Mouse (Mus musculus) liver, embryonic 11.5 days (tissue): ENCODE measurements around the gene Col23a1. TPM values are rescaled to one million over a fixed set of nuclear protein-coding genes. Genes with fewer than 3 reads are reported as not detected.
A peak's percentile ranks its signal among the peaks of the same experiment; 100 is the strongest.

Experiments
- ATAC-seq: fragments of 200-750 bp; cut with Nextera tagmentation; replicated peaks from 2 replicates; pipeline ENCODE4 v1.8.0; 2017; ENCODE audit warnings: moderate number of reproducible peaks, mild to moderate bottlenecking, moderate TSS enrichment, moderate library complexity; ENCODE audit not compliant: low FRiP score
- DNase-seq: peaks from one replicate; pipeline ENCODE4 v3.0.0-alpha.2; 2017; ENCODE audit warnings: low spot score
- H3K27ac ChIP-seq: fragments of 300-500 bp; sonication (generic); 2 replicates; pipeline ENCODE4 v1.5.1; 2014; ENCODE audit warnings: mild to moderate bottlenecking, low read depth, low read length, control low read depth
- H3K27me3 ChIP-seq: fragments of 300-500 bp; sonication (generic); replicated peaks from 2 replicates; pipeline ENCODE4 v1.6.1; 2014; ENCODE audit warnings: low read length, mixed read lengths; ENCODE audit not compliant: control insufficient read depth, insufficient read depth
- H3K36me3 ChIP-seq: fragments of 300-500 bp; sonication (generic); 2 replicates; pipeline ENCODE4 v1.6.1; 2014; ENCODE audit warnings: mild to moderate bottlenecking, low read length, moderate library complexity, mixed read lengths; ENCODE audit not compliant: control insufficient read depth, insufficient read depth
- H3K4me1 ChIP-seq: fragments of 300-500 bp; sonication (generic); replicated peaks from 2 replicates; pipeline ENCODE4 v1.6.1; 2014; ENCODE audit warnings: low read length, mixed read lengths; ENCODE audit not compliant: control insufficient read depth, insufficient read depth
- H3K4me2 ChIP-seq: fragments of 300-500 bp; sonication (generic); 2 replicates; pipeline ENCODE4 v1.6.1; 2014; ENCODE audit warnings: mild to moderate bottlenecking, control low read depth, moderate library complexity
- H3K4me3 ChIP-seq: fragments of 300-500 bp; sonication (generic); 2 replicates; pipeline ENCODE4 v1.5.1; 2014; ENCODE audit warnings: low read depth, low read length, control low read depth
- H3K9ac ChIP-seq: fragments of 300-500 bp; sonication (generic); 2 replicates; pipeline ENCODE4 v1.6.1; 2014; ENCODE audit warnings: low read depth, low read length, control low read depth
- H3K9me3 ChIP-seq: fragments of 300-500 bp; sonication (generic); 2 replicates; pipeline ENCODE4 v1.6.1; 2016; ENCODE audit warnings: low read length, inconsistent platforms, mixed read lengths; ENCODE audit not compliant: control insufficient read depth
- WGBS: fragments of 180-500 bp; shearing (Covaris S2); extraction: QIAGEN DNeasy Blood & Tissue Kit; methylation state at CpG from one replicate; pipeline ENCODE4 v1.1.7; 2014; 5-methylcytosine and 5-hydroxymethylcytosine counted together
- polyA plus RNA-seq: library from polyadenylated mRNA; unstranded; fragments of >200 nt; fragmentation: Nextera tagmentation; extraction: Ambion mirVana; gene quantifications from 2 replicates; pipeline ENCODE4 v1.2.1, GENCODE M21; 2014

Col23a1 gene
- polyA plus RNA-seq, 1 experiment from 2014 or later: 2.0 TPM

DNA sequence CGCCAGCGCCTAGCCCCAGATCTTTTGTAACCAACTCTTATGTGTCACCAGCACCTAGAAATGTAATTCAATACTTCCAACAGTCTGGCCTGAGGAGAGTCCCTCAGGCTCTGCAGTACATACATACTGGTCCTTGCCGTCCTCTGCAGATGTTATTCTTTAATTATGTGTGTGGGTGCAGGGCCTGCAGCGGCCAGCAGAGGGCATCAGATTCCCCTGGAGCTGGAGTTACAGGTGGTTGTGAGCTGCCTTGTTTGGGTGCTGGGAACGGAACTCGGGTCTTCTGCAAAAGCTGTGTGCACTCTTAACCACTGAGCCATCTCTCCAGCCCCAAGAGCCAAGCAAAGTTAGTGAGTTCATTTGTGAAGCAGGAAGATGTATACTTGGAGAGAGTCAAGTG is 276.2 kb downstream of the Col23a1 start:
- WGBS: 88% methylated on average over 6 of the region's 6 CpGs
- Histone ChIP-seq H3K27me3 (no peaks in the 10 kb centered on the region), H3K4me1 (no peaks in the 10 kb centered on the region), H3K9ac (no peak overlapping the region), H3K4me2 (no peak overlapping the region), H3K4me3 (no peak overlapping the region), H3K36me3 (no peaks in the 10 kb centered on the region), H3K9me3 (no peaks in the 10 kb centered on the region), H3K27ac (no peak overlapping the region)
- ATAC-seq: no peak
- no peak for DNase-seq

DNA sequence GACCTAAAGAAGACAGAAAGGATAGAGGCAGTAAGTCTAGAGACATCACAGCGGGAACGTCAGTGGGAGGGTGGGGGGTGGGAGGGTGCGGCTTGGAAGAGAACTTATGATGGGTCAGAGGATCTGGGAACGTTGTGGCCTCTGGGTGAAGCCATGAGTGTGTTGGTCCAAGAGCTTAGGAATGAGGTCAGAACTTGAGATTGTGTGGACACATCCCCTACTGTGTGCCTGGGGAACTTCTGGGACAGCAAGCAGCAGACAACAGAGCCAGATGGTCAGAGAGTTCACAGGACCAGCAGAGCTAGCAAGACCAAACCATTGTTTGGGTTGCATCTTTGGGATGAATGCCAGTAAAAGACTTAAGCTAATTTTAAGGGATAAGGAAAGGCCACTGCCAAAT is 279.1 kb downstream of the Col23a1 start:
- ATAC-seq: no peak
- H3K36me3 ChIP-seq: no peaks in the 10 kb centered on the region
- no peak overlapping the region for H3K4me3 ChIP-seq
- H3K4me1 ChIP-seq: no peaks in the 10 kb centered on the region
- H3K27ac ChIP-seq: no peak overlapping the region
- H3K9ac ChIP-seq: no peak overlapping the region
- DNase-seq: no peak
- no peaks in the 10 kb centered on the region for H3K9me3 ChIP-seq
- no peaks in the 10 kb centered on the region for H3K27me3 ChIP-seq
- WGBS: 85% methylated on average over 4 of the region's 4 CpGs
- no peak overlapping the region for H3K4me2 ChIP-seq

- no peaks in the 10 kb centered on the region for H3K27me3 ChIP-seq
- H3K9me3 ChIP-seq: no peaks in the 10 kb centered on the region
- no peak overlapping the region for H3K4me2 ChIP-seq
- H3K27ac ChIP-seq: no peak overlapping the region
- WGBS: 85% methylated on average over 4 of the region's 4 CpGs
- ATAC-seq (no peak), DNase-seq (no peak)
- H3K4me3 ChIP-seq: no peak overlapping the region
- no peaks in the 10 kb centered on the region for H3K36me3 ChIP-seq
- no peaks in the 10 kb centered on the region for H3K4me1 ChIP-seq
- H3K9ac ChIP-seq: no peak overlapping the region
Measured at GRCm38 (mm10) chr11:51576454-51576853, 286.7 kb downstream of the Col23a1 start.

- no peak for DNase-seq
- Histone ChIP-seq H3K9me3 (no peaks in the 10 kb centered on the region), H3K4me2 (no peak overlapping the region), H3K27ac (no peak overlapping the region), H3K4me1 (no peaks in the 10 kb centered on the region), H3K9ac (no peak overlapping the region), H3K36me3 (no peaks in the 10 kb centered on the region), H3K4me3 (no peak overlapping the region), H3K27me3 (no peaks in the 10 kb centered on the region)
- 62% methylated on average over 7 of the region's 7 CpGs for WGBS
- ATAC-seq: no peak
Measured at GRCm38 (mm10) chr11:51577587-51577986, 287.9 kb downstream of the Col23a1 start.

- Histone ChIP-seq H3K27ac (no peak overlapping the region), H3K36me3 (no peaks in the 10 kb centered on the region), H3K9me3 (no peaks in the 10 kb centered on the region), H3K4me2 (no peak overlapping the region), H3K9ac (no peak overlapping the region), H3K4me3 (no peak overlapping the region), H3K27me3 (no peaks in the 10 kb centered on the region), H3K4me1 (peaks cover 3% of the 10 kb centered on the region; the same call in 1 of the 2 replicates)
- DNase-seq: no peak
- WGBS: 59% methylated on average over 4 of the region's 4 CpGs
- ATAC-seq: no peak
Measured at GRCm38 (mm10) chr11:51579024-51579423, 289.3 kb downstream of the Col23a1 start.

DNA sequence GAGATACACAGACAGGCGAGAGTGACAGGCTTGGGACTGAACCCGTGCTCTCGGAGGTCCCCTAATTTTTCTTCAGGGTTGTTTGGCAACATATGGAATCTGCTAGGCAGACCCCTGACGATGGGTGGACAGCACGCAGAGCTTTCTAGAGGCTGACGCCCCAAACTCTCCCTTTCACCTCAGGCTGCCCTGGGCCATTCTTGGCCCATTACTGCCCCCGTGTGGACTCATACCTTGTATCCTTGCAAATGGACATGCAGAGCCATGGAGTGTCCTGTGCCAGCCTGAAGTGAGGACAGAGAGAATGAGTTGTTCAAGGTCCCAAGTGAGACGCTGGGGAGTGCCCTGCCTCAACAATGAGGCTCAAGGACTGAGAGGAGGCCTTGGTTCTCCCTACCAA is 293.0 kb downstream of the Col23a1 start:
- ATAC-seq: no peak
- Histone ChIP-seq H3K36me3 (peaks cover 16% of the 10 kb centered on the region), H3K9me3 (no peaks in the 10 kb centered on the region), H3K9ac (no peak overlapping the region), H3K4me3 (no peak overlapping the region), H3K27ac (no peak overlapping the region), H3K4me2 (no peak overlapping the region), H3K27me3 (no peaks in the 10 kb centered on the region), H3K4me1 (peaks cover 22% of the 10 kb centered on the region)
- 26% methylated on average over 8 of the region's 8 CpGs for WGBS
- DNase-seq: peak; percentile 70

GRCm38 (mm10) chr11:51584057-51584430 is 294.3 kb downstream of the Col23a1 start:
- peak; percentile 10 for ATAC-seq
- H3K4me3 ChIP-seq: peak overlapping the region; percentile 81
- peak overlapping the region; percentile 97 for H3K9ac ChIP-seq
- H3K36me3 ChIP-seq: peaks cover 29% of the 10 kb centered on the region
- 31% methylated on average over 9 of the region's 9 CpGs for WGBS
- H3K9me3 ChIP-seq: no peaks in the 10 kb centered on the region
- H3K4me1 ChIP-seq: peaks cover 22% of the 10 kb centered on the region
- no peak for DNase-seq
- peak overlapping the region; percentile 70 for H3K4me2 ChIP-seq
- H3K27ac ChIP-seq: peak overlapping the region; percentile 75
- no peaks in the 10 kb centered on the region for H3K27me3 ChIP-seq

- under 1% methylated on average over 59 of the region's 59 CpGs for WGBS
- H3K9me3 ChIP-seq: no peaks in the 10 kb centered on the region
- H3K4me1 ChIP-seq: peaks cover 22% of the 10 kb centered on the region
- no peaks in the 10 kb centered on the region for H3K27me3 ChIP-seq
- peaks cover 35% of the 10 kb centered on the region for H3K36me3 ChIP-seq
- ATAC-seq (peak; percentile 91), DNase-seq (peak; percentile 98)
- H3K4me2 ChIP-seq: peak within 1 kb of the TSS; percentile 70
- H3K9ac ChIP-seq: peak within 1 kb of the TSS; percentile 97
- peak within 1 kb of the TSS; percentile 75 for H3K27ac ChIP-seq
- peak within 1 kb of the TSS; percentile 81 for H3K4me3 ChIP-seq
Measured at GRCm38 (mm10) chr11:51584431-51585248, 294.9 kb downstream of the Col23a1 start, which contains the start of gene Phykpl. Gene Phykpl, plus strand, starts transcription at chr11:51584757.
